Mouse (Mus musculus): ENCODE measurements around the gene Rnf130.
"Not testable (repeated sequence)": the region's sequence is repeated elsewhere in the genome, so short reads cannot be mapped to it uniquely, and the experiment has no call there.

The Rnf130 gene

GRCm38 (mm10) chr11:50086211-50086610 lies 61.1 kb downstream of the Rnf130 start:
- no peak for DNase-seq (ENCODE audit: low spot score)

DNA sequence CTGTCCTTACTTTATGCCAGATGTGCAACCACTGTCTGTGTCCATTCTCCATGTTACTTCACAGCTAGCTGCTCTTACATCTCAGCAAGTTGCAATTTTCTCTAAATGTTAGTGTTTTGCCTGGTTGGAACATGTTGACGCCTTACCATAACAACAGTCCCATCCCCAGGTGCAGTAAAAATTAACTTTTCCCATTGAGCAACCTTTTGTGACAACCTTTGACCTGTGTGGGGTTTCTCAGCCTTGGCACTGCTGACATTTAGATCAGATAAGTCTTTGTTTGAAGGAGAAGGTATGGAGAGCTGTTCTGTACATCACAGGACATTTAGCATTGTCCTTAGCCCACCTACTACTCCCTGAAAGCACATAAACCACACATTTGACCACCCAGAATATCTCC lies 64.7 kb downstream of the Rnf130 start:
- DNase-seq (ENCODE audit: low spot score), result no peak

GRCm38 (mm10) chr11:50090982-50091675 lies 66.0 kb downstream of the Rnf130 start:
- DNase-seq (ENCODE audit: low spot score), result no peak

- DNase-seq (ENCODE audit: low spot score), result no peak
These were observed 66.5 kb downstream of the Rnf130 start for GRCm38 (mm10) chr11:50091681-50092080.

GRCm38 (mm10) chr11:50095661-50096060 lies 70.5 kb downstream of the Rnf130 start:
- DNase-seq (ENCODE audit: low spot score), result no peak

- no peak for DNase-seq (ENCODE audit: low spot score)
These were observed 71.9 kb downstream of the Rnf130 start for GRCm38 (mm10) chr11:50097091-50097490.

DNA sequence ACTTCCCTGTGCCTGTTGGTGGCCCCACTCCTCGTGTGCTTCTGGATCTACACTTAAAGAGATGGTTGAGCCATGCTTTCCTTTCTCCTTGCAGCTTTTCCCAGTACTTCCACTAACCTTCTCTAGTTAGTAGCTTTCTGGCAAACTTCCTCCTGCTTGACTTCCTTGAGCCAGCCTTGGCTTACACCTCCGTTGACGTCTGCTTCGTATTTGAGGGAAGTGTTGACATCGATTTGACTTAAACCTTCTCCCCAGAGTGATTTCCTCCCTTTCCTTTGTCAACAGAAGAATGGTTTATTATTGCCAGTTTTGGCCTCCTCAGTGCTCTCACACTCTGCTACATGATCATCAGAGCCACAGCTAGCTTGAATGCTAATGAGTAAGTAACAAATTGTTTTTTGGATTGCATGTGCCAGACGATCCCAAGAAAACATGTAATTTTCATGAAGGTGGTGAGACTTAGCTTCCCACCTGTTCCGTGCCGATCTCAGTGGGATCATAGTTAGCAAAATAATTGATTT lies 73.9 kb downstream of the Rnf130 start:
- no peak for DNase-seq (ENCODE audit: low spot score)

DNA sequence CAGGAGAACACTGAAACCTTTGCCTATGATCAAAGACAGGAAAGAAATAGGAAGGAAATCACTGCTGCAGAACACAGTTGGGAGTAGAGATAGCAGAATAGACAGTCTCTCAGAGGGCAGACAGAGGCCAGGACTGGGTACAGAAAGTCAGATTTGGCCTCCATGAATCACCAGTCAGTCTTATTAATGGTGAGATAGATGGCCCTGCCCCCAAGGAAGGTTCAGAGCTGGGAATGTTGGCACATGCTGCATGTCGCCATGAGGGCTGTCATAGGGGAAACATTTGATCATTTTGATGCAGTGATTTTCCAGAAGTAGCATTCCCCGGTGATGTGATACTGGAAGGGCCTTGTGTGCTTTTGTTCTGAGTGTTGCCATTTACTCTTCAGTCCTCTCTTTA lies 74.5 kb downstream of the Rnf130 start:
- no peak for DNase-seq (ENCODE audit: low spot score)

DNA sequence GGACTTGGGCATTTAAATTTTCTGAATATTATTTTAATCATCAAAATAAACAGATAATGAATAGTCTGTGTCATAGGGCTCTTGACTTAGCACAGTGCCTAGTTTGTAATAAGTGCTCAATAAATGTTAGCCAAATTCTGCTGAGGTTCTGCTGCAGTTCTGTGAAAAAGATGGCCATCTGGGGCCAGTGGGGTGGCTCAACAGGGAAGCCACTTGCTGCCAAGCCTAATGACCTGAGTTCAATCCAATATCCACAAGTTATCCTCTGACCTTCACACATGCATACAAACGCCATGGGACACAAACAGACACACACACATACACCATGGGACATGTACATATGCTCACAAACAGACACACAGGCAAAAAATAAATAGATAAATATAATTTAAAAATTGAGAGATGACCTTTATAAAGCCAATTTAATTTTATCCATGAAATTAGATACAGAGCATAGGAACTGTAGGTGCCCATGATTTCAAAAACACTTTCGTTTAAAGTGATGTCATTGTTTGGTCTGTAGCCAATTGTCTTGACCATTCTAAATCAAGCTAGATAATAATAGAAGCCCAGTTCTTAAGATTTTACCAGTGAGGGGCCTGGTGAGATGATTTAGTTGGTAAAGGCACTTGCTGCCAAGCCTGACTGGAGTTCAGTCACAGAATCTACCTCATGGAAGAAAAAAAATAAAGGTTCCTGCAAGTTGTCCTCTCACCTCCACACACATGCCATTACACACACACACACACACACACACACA lies 75.6 kb downstream of the Rnf130 start:
- no peak for DNase-seq (ENCODE audit: low spot score)

GRCm38 (mm10) chr11:50101962-50102361 lies 76.8 kb downstream of the Rnf130 start:
- not testable (repeated sequence) for DNase-seq (ENCODE audit: low spot score)

GRCm38 (mm10) chr11:50104016-50104415 lies 78.9 kb downstream of the Rnf130 start:
- no peak for DNase-seq (ENCODE audit: low spot score)

DNA sequence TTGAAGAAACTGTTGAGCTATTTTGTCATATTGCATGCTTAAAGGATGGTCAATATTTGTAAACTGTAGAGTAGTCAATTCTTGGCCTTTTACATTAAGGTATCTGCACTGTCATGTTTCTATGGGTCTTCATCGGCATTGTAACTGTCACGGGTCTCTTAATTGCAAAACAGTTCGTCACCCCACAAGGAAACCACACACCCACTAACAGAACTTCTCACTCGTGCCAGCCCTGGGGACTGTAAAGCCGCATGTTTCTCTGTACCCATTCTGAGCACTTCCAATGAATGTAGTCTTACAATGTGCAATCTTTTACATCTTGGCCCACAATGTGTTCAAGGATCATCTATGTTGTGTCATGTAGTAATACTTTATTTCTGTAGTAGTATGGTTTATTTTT lies 80.1 kb downstream of the Rnf130 start:
- no peak for DNase-seq (ENCODE audit: low spot score)

- no peak for DNase-seq (ENCODE audit: low spot score)
These were observed 80.9 kb downstream of the Rnf130 start for GRCm38 (mm10) chr11:50106024-50106423.

DNA sequence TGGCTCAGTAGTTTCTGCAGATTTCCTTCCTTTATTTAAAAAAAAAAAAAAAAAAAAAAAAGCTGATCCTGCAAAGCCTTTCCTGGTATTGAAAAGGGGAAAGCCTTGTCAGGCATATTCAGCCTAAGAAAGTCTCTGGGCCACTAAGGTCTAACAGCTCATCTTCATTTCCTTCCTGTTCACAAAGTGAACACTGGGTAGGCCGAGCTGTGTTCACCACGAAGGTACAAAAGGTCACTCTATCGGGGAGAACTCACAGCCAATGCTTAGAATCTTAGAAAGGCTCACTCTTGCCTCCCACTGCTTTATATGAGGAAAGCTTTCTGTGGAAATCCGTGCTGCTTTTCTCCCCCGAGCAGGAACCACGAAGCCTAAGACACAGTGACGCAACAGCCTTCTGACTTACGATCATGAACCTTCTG lies 83.7 kb downstream of the Rnf130 start:
- no peak for DNase-seq (ENCODE audit: low spot score)

- DNase-seq (ENCODE audit: low spot score), result peak; percentile 75
These were observed 89.2 kb downstream of the Rnf130 start for GRCm38 (mm10) chr11:50114329-50114728.

DNA sequence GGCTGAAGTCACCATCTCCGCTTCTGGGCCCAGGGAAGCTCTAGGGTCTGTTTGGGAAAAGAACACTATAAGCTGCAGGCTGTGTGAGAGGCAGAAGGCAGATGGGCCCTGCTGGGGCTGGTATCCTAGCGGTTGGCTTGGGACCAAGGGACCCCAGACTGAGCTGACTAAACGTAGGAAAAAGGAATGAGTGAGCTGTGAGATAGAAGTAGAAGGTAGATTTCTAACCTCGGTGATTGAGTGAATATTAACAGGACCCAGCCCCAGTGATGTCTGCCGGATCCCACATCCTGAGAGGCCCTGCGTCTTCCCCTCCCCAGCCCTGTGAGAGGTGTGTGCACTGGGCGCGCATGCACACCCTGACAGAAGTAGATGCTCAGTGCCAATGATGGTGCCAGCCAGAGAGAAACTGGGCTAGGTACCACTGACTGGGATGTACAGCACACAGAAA lies 97.5 kb downstream of the Rnf130 start:
- DNase-seq (ENCODE audit: low spot score), result no peak

DNA sequence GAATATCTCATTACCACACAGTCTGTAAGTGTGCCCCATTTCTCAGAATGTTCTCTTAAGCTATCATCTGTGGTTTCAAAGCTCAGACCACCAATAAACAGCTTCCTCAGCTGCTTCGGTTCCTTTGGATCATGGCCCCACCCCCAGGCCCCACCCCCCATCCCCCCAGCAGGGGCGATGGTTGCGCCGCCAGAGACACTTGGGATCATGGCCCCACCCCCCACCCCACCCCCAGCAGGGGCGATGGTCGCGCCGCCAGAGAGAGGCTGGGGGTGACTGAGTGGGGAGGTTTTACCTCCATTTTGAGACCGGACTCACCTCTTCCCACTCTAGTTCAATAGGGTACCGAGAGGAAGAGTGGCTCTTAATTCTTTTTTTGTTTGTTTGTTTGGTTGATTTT lies 102.6 kb downstream of the Rnf130 start:
- DNase-seq (ENCODE audit: low spot score), result no peak

DNA sequence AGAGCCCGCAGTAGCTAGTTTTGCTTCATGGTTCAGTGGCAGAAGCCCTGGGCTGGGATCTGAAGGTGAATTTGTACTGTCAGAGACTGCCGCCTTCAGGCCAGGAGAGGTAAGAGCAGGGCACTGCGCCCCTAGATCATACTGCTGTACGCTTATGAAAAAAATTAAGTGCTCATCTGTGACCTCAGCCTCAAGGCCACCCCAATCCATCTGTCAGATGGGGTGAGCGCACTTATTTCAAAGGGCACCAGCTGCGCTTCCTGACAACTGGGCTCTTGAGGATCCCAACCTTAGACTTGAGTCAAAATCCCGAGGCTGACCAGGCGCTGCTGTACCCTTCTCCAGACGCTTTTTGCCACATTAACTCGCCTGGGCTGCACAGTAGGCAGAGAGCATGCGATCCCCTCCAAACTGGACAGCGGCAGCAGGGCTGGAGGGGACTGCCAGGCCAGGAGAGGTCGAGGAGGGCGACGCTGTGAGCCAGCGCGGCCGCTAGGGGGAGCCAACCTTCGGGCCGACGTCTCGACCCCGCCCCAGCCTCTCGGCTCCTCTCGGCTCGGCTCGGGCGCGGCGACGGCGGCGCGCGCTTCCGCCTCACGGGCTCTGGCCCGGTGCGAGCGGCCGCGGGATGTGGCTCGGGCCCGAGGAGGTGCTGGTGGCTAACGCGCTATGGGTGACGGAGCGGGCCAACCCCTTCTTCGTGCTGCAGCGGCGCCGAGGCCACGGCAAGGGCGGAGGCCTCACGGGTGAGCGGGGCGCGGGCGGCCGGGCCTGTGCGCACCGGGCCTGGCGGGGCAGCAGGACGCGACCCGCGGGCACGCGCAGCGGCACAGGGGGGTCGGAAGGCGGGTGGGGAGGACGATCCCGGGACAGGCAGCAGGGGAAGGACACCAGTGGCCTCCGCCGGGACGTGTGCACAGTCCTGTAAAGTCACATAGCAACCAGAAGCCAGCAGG lies 105.9 kb downstream of the Rnf130 start, which contains the start of gene Tbc1d9b:
Gene Tbc1d9b (plus strand): TSS at position 586 of the 956 bp plus-strand sequence.
- DNase-seq (ENCODE audit: low spot score), result peak; percentile 84

- DNase-seq (ENCODE audit: low spot score), result peak; percentile 26
These were observed 106.7 kb downstream of the Rnf130 start for GRCm38 (mm10) chr11:50131801-50132201.

DNA sequence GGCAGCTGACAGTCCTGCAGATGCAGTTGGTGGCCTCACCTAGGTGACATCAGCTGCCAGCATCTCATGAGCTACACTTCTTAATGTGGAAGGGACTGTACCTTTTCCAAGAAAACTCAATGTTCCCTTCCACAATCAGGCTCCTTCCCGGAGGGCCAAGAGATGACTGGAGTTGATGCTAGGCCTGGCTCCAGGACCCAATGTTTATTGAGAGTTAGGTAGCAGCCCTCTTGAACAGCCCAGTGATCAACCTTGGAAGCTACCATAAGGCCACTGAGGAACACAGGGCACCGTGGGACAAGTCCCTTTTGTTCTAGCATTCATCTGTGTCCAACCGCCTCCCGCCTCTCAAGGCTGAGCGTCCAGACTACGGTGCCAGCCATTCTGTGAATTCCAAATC lies 107.1 kb downstream of the Rnf130 start:
- DNase-seq (ENCODE audit: low spot score), result no peak

GRCm38 (mm10) chr11:50134136-50134859 lies 109.2 kb downstream of the Rnf130 start:
- DNase-seq (ENCODE audit: low spot score), result no peak
